Mouse (Mus musculus) gastrocnemius, postnatal 4 days (tissue): Measurements from ENCODE around the gene Prpf6. TPM values are rescaled to one million over a fixed set of nuclear protein-coding genes. Genes with fewer than 3 reads are reported as not detected.

ENCODE experiments used
- DNase-seq, 2 experiments: peaks; one replicate each; pipeline ENCODE4 v3.0.0; 2021 to 2022; ENCODE audit warnings: low spot score in 2 of 2, mixed read lengths in 2 of 2
- total RNA-seq, 2 experiments: library from RNA; stranded (reverse); gene quantifications; 2 replicates each; pipeline ENCODE4 v1.2.3; 2021

Prpf6 gene
- total RNA-seq, 2 experiments from 2014 or later, result 41.9 to 43.9 TPM

DNA sequence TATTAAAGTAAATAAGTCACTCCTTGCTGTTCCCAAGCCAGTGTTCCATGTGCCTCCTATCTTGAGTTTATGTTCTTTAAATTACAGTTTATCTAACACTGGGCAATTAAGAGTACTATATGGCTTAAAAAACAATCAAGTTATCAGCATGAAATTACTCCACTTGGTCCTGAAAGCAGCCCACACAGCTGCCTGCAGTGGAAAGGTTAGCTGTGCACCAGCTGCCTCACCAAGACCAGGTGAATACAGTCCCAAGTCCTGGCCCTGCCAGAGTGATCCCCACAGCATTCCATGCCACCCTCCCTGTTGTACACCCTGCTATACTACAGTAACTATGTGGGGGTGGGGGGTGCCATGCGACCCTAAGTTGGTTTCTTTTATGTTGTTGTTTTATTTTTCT is 61.9 kb downstream of the Prpf6 start:
- no peak for DNase-seq

GRCm38 (mm10) chr2:181656734-181657133 is 65.1 kb downstream of the Prpf6 start, which contains the start of gene Gm29797:
Gene Gm29797 (plus strand): TSS chr2:181657034.
- no peak for DNase-seq

GRCm38 (mm10) chr2:181657441-181657840 is 65.8 kb downstream of the Prpf6 start:
- no peak for DNase-seq

DNA sequence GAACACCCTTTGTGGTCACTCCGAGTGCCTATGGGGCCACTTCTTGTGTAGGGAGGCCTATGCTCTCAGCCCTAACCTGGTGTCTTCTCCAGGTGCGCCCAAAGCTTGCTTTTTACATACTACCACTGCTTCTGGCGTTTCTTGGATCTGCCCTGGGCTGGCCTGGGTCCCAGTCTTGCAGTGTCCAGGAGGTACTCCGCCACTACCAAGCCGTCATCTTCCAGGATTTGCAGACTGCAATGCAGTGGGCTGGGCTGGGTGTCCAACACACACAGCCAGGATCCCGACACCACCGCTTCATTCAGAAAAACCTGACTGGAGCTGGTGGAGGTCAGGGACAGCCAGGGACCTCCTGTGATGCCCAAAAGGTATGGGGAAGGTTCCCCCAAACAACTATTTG is 66.9 kb downstream of the Prpf6 start:
- no peak for DNase-seq

DNA sequence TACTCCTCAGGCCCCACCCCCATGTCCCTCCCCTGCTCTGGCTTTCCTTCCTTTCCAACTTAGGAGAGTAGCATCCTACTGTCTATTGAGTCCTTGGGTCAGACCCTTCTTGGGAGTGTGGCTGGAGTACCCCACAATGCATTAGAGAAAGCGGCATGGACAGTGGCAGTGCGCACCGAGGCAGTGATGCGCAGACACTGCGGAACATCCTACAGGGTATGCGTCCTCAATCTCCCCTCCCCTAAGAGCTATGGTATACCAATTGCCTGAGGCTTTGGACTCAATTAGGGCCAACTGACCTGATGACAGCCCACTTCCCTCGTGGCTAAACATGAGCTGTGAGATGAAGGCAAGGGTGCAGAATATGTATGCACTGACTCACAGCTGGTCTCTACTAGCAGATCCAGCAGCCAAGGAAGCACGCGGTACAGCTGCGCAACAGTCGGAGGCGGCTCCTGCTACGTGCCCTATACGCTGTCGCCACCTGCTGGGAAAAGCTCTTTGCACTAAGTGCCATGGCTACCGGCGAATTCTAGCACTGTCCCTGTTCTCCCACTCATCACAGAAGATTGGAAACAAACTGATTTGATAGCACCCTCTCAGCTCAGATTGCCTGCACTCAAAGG is 67.4 kb downstream of the Prpf6 start:
- peak in 1 of 2 experiments; percentile 58 for DNase-seq

- peak; percentile 53 to 79 for DNase-seq
Observed at GRCm38 (mm10) chr2:181659609-181660055, 68.0 kb downstream of the Prpf6 start.

- DNase-seq, result no peak
Observed at GRCm38 (mm10) chr2:181662620-181663297, 71.1 kb downstream of the Prpf6 start.

DNA sequence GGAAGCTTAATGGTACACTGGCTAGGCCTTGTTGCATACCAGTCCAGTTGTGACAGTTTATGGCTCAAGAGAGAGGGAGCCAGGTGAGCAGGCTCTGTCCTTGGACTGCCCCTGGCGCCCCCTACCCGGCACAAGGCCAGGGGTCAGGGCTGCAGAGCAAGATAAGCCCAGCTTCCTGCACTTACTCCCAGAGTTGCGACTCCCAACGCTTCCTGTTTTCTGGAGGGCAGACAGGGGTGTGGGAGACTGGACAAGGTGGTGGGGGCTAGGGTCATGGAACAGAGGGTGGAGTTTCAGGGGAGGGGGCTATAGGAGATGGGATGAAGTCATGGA is 71.6 kb downstream of the Prpf6 start:
- DNase-seq, result no peak

DNA sequence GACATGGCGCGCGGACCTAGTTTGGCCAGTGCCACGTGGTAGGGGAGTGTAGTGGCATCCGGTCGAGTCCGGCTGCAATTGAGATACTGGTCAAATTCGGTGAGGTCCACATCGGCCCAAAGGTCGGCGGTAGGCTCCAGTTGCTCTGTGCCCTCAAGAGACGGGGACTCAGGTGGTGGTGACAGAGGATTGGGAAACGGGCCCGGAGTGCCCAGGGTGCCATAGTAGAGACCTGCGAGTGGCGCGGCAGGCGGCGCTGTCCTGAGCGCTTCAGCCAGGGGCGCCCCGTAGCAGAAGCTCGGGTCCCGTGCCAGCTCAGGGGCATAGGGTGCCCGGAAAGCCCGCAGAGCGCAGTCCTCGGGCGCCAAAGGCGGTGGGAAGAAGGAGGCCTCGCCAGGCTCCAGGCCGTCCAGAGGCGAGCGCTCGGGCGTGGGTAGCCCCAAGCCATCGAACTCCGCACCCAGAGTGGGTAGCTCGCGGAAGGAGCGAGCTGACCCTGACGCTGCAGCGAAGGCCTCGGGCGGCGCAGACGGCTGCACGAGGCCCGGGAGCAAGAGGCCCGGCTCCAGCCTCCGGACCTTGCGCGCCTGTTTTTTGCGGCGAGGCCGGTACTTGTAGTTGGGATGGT is 78.7 kb downstream of the Prpf6 start:
- DNase-seq, result no peak

DNA sequence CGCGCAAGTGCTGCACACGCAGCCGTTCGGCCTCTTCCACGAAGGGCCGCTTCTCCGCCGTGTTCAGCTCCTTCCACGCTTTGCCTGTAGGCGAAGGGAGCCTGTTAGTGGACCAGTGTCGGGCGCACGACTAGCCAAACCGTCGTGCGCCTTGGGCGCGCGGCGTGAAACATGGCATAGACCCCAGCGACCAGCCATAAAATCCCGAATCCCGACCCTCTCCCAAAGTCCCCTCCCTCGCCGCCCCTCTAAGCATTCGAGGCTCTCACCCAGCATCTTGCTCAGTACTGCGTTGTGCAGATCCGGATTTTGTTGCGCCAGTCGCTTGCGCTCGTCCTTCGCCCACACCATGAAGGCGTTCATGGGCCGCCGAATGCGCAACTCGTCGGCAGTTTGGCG is 79.2 kb downstream of the Prpf6 start:
- no peak for DNase-seq

DNA sequence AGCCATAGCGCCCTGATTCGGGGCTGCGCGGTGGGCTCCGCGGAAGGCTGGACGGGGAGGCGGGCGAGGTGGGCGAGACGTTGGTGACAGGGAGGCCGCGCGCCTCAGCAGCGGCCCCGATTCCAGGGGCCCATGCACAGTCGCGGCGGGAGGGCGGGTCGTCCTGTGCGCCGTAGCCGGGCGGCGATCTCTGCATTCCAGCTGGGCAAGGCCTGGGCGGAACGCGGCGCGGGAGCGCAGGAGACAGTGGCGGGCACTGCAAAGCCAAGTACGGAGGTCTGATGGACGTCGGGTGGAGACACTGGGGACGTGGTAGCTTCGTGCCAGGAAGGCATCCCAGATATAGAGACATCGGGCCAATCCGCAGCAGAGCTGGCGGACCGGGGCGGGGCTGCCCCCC is 79.7 kb downstream of the Prpf6 start, which contains the start of gene Sox18:
Gene Sox18, minus strand, starts transcription at position 315 of the 400 bp plus-strand sequence.
- DNase-seq, result peak in 1 of 2 experiments; percentile 24

DNA sequence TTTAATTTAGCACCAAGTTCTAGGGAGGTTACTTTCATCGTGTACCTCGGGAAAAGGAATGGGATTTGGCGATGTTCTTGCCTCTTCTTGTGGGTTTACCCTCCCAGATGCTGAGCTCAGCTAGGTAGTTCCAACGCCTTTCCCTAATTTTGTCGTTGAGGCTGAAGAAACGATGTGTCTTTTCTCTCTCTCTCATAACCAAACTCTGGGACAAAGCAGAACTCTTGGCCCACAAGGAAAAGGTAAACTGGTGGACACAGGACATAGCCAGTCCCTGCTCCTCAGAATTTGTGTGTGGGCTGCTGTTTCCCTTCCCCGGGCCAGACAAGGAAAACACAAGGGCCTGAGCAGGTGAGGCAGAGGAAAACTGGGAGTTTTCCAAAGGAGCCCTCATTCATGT is 80.3 kb downstream of the Prpf6 start:
- DNase-seq, result no peak

DNA sequence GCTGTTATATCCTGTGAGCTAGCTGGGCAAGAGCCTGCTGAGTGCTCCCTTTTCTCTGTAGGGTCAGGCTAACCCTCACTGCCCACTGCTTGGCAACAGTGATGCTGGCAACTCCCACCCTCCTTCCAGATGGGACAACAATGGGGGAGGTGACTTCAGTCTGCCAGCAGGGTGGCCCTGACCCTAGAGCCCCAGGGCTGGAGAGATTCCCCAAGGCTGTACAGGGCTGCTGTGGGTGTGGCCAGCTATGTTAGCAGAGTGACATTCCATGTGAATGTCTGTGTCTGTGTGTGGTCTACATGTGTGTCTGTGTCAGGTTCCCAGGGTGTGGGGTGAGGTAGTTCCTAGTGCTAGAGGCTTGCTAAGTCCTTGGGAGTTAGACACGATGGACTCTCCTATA is 81.8 kb downstream of the Prpf6 start:
- DNase-seq, result no peak

GRCm38 (mm10) chr2:181674934-181675333 is 83.3 kb downstream of the Prpf6 start:
- DNase-seq, result no peak

DNA sequence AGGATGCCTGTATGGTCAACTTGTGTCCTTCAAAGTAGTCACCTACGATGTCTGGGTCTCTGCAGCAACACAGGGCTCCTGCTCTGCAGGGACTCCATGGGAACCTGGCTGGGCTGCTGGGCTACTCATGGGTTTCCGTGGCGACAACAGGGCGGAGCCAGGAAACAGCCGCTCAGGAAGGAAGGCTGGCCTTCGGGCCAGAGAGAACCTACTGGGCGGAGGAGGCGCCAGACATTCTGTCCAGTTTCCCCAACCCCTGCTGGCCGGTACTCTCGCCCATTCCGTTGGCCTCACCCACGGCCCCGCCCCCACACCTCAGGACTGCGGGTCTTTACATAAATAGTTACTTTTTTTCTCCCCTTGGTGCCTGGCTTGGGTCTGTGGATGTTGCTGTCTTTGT is 83.8 kb downstream of the Prpf6 start:
- peak in 1 of 2 experiments; percentile 47 for DNase-seq

- DNase-seq, result no peak
Observed at GRCm38 (mm10) chr2:181676424-181676823, 84.8 kb downstream of the Prpf6 start.

GRCm38 (mm10) chr2:181677096-181677754 is 85.6 kb downstream of the Prpf6 start:
- DNase-seq, result no peak

- no peak for DNase-seq
Observed at GRCm38 (mm10) chr2:181677755-181678098, 86.1 kb downstream of the Prpf6 start.

GRCm38 (mm10) chr2:181678780-181679179 is 87.1 kb downstream of the Prpf6 start:
- peak in 1 of 2 experiments; percentile 69 for DNase-seq

DNA sequence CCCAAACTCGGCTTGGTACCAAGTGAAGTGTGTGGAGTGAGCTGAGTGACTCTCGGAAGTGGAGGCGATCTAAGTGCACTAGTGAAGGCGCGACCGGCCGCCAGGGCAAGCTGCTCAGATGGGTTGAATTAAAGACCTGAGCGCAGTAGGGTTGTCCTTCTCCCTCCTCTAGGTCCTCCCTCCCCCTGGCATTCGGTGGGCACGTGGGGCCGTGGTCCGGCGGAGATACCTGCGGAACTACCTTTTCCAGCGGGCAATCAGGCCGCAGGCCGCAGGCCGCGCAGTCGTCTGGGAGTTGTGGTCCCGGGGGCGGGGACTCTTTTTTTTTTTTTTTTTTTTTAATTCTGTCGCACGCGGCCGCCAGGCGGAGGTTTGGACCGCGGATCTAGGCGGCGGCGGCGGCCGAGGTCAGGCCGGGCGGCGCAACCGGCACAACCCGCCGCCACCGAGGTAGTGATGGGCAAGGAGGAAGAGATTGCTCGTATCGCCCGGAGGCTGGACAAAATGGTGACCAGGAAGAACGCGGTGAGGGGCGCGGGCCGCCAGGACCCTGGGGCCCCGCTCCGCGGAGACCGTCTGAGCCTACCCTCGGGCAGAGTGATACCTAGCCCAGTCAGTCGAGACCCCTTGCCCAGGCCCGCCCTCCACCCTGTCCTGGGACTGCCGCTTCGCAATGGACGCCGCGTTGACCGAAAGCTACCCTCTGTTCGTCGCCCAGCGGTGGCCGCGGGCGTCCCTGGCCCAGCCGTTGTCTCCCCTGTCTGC is 88.5 kb downstream of the Prpf6 start, which contains the start of gene Tcea2:
Gene Tcea2, plus strand, starts transcription at position 360 of the 765 bp plus-strand sequence.
- DNase-seq, result peak in 1 of 2 experiments; percentile 64

GRCm38 (mm10) chr2:181680716-181681117 is 89.0 kb downstream of the Prpf6 start:
- no peak for DNase-seq
